Mouse (Mus musculus) kidney, embryonic 15.5 days (tissue): ENCODE measurements at regions not wholly inside any gene's neighbourhood (a gene's known extent, or its start where the extent isn't known, plus 50 kb on each side); places are given as distances from the start of the nearest gene placed in this dataset.
A peak's percentile ranks its signal among the peaks of the same experiment; 100 is the strongest.

ENCODE experiments used
- ATAC-seq: fragments of 200-750 bp; cut with Nextera tagmentation; replicated peaks from 2 replicates; pipeline ENCODE4 v1.8.0; 2017; ENCODE audit warnings: moderate TSS enrichment; ENCODE audit not compliant: low FRiP score
- H3K27ac ChIP-seq: fragments of 300-500 bp; sonication (generic); 2 replicates; pipeline ENCODE4 v1.5.1; 2015; ENCODE audit warnings: mild to moderate bottlenecking, inconsistent platforms
- H3K27me3 ChIP-seq: fragments of 300-500 bp; sonication (generic); 2 replicates; pipeline ENCODE4 v1.6.1; 2015; ENCODE audit warnings: inconsistent platforms
- H3K36me3 ChIP-seq: fragments of 300-500 bp; sonication (generic); 2 replicates; pipeline ENCODE4 v1.6.1; 2015; ENCODE audit warnings: inconsistent platforms
- H3K4me1 ChIP-seq: fragments of 300-500 bp; sonication (generic); 2 replicates; pipeline ENCODE4 v1.6.1; 2015; ENCODE audit warnings: inconsistent platforms
- H3K4me2 ChIP-seq: fragments of 300-500 bp; sonication (generic); 2 replicates; pipeline ENCODE4 v1.6.1; 2015; ENCODE audit warnings: moderate library complexity, mild to moderate bottlenecking, inconsistent platforms
- H3K4me3 ChIP-seq: fragments of 300-500 bp; sonication (generic); replicated peaks from 2 replicates; pipeline ENCODE4 v1.5.1; 2015; ENCODE audit warnings: mild to moderate bottlenecking, inconsistent platforms
- H3K9ac ChIP-seq: fragments of 300-500 bp; sonication (generic); 2 replicates; pipeline ENCODE4 v1.6.1; 2015; ENCODE audit warnings: mild to moderate bottlenecking, inconsistent platforms
- H3K9me3 ChIP-seq: fragments of 300-500 bp; sonication (generic); replicated peaks from 2 replicates; pipeline ENCODE4 v1.6.1; 2016; ENCODE audit warnings: inconsistent platforms
- WGBS: fragments of 180-500 bp; shearing (Covaris S2); methylation state at CpG from one replicate; pipeline ENCODE4 v1.1.7; 2015; ENCODE audit warnings: mixed read lengths; 5-methylcytosine and 5-hydroxymethylcytosine counted together

DNA sequence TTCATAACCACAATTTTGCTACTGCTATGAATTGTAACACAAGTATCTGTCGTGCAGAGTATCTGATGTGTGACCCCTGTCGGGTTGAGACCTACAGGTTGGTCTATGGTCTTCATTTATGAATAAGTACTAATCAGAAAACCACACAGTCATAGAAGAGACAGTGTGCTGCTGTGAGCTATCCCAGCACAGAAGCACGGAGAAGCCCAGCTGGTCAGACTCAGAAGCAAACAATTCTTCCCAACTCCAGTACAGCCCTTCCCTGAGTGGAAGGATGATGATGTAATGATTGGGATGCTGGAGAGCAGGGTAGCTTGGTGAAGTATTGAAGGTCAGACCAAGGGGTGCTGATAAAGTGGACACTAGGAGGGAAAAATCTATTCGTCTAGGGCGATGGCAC lies 129.5 kb downstream of the Gm10260 start:
- no peak overlapping the region for H3K4me3 ChIP-seq
- no peak overlapping the region for H3K9ac ChIP-seq
- H3K4me1 ChIP-seq: no peaks in the 10 kb centered on the region
- no peak for ATAC-seq
- H3K36me3 ChIP-seq: no peaks in the 10 kb centered on the region
- no peaks in the 10 kb centered on the region for H3K9me3 ChIP-seq
- WGBS: 90% methylated on average over 5 of the region's 5 CpGs
- no peak overlapping the region for H3K27ac ChIP-seq
- no peaks in the 10 kb centered on the region for H3K27me3 ChIP-seq
- H3K4me2 ChIP-seq: no peak overlapping the region

GRCm38 (mm10) chr13:97628608-97629007 lies 131.8 kb downstream of the Gm10260 start:
- no peaks in the 10 kb centered on the region for H3K9me3 ChIP-seq
- no peak overlapping the region for H3K4me3 ChIP-seq
- 0 out of 2 replicates have a peak, but pooled peaks cover 3% of the 10 kb centered on the region for H3K4me1 ChIP-seq
- no peak overlapping the region for H3K27ac ChIP-seq
- H3K36me3 ChIP-seq: no peaks in the 10 kb centered on the region
- no peak for ATAC-seq
- no peaks in the 10 kb centered on the region for H3K27me3 ChIP-seq
- no peak overlapping the region for H3K9ac ChIP-seq
- H3K4me2 ChIP-seq: no peak overlapping the region
- 85% methylated on average over 7 of the region's 7 CpGs for WGBS

DNA sequence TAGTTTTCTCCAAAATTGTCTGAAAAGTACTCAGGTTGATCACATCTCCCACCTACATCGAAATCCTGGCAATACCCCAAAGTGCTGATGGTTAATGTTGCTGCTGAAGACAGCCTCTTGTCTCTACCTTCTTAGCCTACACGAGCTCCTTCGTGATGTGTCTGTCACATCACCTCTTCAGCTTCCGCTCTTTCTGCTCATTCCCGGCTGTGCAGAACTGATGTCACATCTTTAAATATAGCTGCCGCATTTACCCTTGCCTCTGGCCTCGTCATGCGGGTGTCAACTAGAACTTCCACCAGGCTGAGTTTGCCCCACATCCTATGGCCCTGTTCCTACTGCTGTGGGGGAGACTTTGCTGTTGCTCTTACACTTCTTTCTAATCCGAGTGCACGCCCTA lies 133.2 kb downstream of the Gm10260 start:
- H3K4me2 ChIP-seq: no peak overlapping the region
- H3K9ac ChIP-seq: no peak overlapping the region
- H3K27me3 ChIP-seq: no peaks in the 10 kb centered on the region
- 76% methylated on average over 10 of the region's 10 CpGs for WGBS
- H3K9me3 ChIP-seq: no peaks in the 10 kb centered on the region
- H3K4me1 ChIP-seq: 0 out of 2 replicates have a peak, but pooled peaks cover 3% of the 10 kb centered on the region
- no peak overlapping the region for H3K27ac ChIP-seq
- H3K36me3 ChIP-seq: no peaks in the 10 kb centered on the region
- no peak for ATAC-seq
- no peak overlapping the region for H3K4me3 ChIP-seq

GRCm38 (mm10) chr13:97626786-97627185 lies 133.6 kb downstream of the Gm10260 start:
- Histone ChIP-seq H3K27ac (no peak overlapping the region), H3K9ac (no peak overlapping the region), H3K4me1 (0 out of 2 replicates have a peak, but pooled peaks cover 3% of the 10 kb centered on the region), H3K9me3 (no peaks in the 10 kb centered on the region), H3K4me2 (no peak overlapping the region), H3K36me3 (no peaks in the 10 kb centered on the region), H3K27me3 (no peaks in the 10 kb centered on the region), H3K4me3 (no peak overlapping the region)
- ATAC-seq: no peak
- 59% methylated on average over 5 of the region's 5 CpGs for WGBS

- Histone ChIP-seq H3K27me3 (no peaks in the 10 kb centered on the region), H3K27ac (no peak overlapping the region), H3K4me3 (no peak overlapping the region), H3K9ac (no peak overlapping the region), H3K9me3 (no peaks in the 10 kb centered on the region), H3K4me2 (no peak overlapping the region), H3K36me3 (no peaks in the 10 kb centered on the region), H3K4me1 (0 out of 2 replicates have a peak, but pooled peaks cover 3% of the 10 kb centered on the region)
- ATAC-seq: no peak
- 81% methylated on average over 5 of the region's 5 CpGs for WGBS
These were observed 134.3 kb downstream of the Gm10260 start for GRCm38 (mm10) chr13:97626116-97626515.

- no peaks in the 10 kb centered on the region for H3K27me3 ChIP-seq
- no peak for ATAC-seq
- 0 out of 2 replicates have a peak, but pooled peaks cover 3% of the 10 kb centered on the region for H3K4me1 ChIP-seq
- no peak overlapping the region for H3K27ac ChIP-seq
- H3K4me3 ChIP-seq: no peak overlapping the region
- no peaks in the 10 kb centered on the region for H3K36me3 ChIP-seq
- H3K9me3 ChIP-seq: no peaks in the 10 kb centered on the region
- 65% methylated on average over 4 of the region's 4 CpGs for WGBS
- H3K4me2 ChIP-seq: no peak overlapping the region
- H3K9ac ChIP-seq: no peak overlapping the region
These were observed 135.0 kb downstream of the Gm10260 start for GRCm38 (mm10) chr13:97625391-97625790.

DNA sequence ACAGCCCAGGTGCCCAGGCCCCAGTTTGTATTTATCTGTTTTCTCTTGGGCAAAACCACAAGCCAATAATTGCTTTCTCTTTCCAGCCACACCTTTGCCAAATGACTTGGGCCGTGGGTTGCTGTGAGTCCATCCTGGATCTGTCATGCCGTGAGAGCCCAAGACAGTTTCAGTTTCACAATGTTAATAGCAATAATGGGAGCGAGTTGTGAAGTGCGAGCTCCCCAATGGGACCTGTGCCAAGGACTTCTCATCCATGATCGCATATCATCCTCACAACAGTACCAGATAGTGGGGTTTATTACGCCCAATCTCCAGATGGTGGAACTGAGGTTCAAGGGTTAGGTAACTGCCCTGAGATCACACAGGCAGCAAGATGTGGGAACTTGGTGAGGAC lies 142.2 kb downstream of the Gm10260 start:
- no peak overlapping the region for H3K9ac ChIP-seq
- H3K36me3 ChIP-seq: no peaks in the 10 kb centered on the region
- no peak overlapping the region for H3K4me3 ChIP-seq
- peak overlapping the region; percentile 78 for H3K27ac ChIP-seq
- no peaks in the 10 kb centered on the region for H3K9me3 ChIP-seq
- ATAC-seq: no peak; the same call in 1 of the 2 replicates
- H3K4me1 ChIP-seq: peaks cover 19% of the 10 kb centered on the region
- no peaks in the 10 kb centered on the region for H3K27me3 ChIP-seq
- H3K4me2 ChIP-seq: no peak overlapping the region
- WGBS: 49% methylated on average over 6 of the region's 6 CpGs

DNA sequence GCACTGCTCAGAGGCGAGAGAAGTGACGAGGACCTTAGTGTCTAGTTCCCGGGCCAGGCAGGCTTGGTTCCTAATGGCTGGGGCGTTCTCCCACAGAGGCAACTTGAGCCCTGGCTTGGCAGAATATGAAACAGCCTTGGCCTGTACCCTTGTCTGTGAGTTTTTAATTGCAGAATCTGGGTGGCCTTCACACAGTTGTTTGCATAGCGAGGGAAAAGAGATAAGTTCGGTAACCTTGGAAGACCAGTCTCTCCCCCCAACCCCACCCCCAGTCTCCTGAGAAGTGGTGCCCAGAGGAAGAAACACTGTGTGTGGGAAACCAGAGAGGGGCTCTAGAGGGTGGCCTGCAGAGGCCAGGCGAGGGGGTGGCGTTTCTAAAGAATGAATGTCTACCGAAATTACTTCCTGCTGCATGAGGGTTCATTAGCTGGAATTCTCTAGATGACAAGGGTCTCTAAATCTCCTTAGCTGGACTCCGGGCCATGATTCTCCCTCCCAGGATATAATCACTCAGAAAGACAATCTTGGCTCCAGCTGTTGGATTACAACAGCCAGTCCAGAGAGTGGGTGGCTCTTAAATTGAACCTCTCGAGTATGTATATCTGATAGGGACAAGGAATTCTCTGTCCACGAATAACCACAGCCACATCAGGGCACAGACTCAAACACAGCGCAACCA lies 142.8 kb downstream of the Gm10260 start:
- no peak overlapping the region for H3K4me2 ChIP-seq
- H3K9me3 ChIP-seq: no peaks in the 10 kb centered on the region
- ATAC-seq: peak; percentile 93
- H3K4me1 ChIP-seq: peaks cover 19% of the 10 kb centered on the region
- 23% methylated on average over 13 of the region's 13 CpGs for WGBS
- peak overlapping the region; percentile 78 for H3K27ac ChIP-seq
- H3K27me3 ChIP-seq: no peaks in the 10 kb centered on the region
- no peak overlapping the region for H3K9ac ChIP-seq
- H3K4me3 ChIP-seq: no peak overlapping the region
- H3K36me3 ChIP-seq: no peaks in the 10 kb centered on the region

DNA sequence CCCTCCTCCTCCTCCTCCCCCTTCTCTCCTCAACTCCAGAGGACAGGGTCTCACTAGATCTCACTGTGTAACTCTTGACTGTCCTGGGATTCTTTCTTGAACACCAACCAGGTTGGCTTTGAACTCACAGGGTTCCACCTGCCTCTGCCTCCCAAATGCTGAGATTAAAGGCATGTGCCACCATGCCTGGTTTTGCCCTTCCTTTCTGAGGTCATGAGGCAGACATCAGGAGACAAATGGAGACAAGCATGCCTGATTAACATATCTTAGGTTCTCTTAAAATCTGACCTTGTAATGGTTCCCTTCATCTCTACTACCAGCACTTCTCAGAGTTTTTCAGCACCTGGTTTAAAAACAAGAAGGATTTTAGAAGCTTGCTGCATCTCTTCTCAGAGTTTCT lies 143.5 kb downstream of the Gm10260 start:
- H3K4me3 ChIP-seq: no peak overlapping the region
- no peaks in the 10 kb centered on the region for H3K27me3 ChIP-seq
- H3K4me2 ChIP-seq: no peak overlapping the region
- H3K9me3 ChIP-seq: no peaks in the 10 kb centered on the region
- H3K27ac ChIP-seq: peak overlapping the region; percentile 78
- no peaks in the 10 kb centered on the region for H3K36me3 ChIP-seq
- ATAC-seq: no peak
- no peak overlapping the region for H3K9ac ChIP-seq
- peaks cover 19% of the 10 kb centered on the region for H3K4me1 ChIP-seq

DNA sequence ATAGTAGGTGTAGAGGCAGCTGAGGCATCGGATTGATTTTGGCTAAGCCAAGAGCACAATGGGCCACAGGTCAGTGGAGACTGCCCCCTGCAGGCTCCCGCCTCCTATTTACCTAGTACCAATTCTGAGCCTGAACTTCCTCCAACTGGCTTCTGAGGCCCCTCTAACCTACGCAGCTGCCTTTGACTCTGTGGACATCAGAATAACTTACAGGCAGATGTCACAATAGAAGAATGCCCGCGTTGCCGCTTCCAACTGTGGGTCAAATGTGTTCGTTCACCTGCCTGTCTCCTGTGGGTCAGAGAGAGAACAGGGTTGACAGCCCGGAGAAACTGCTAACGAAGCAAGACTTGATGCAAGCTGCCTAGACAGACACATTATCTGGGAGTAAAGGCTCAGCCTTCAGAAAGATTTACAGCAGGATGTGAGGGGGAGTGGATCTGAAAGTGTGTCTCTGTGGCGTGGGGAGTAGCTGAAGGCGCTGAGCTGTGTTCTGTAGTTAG lies 153.2 kb downstream of the Gm10260 start:
- no peaks in the 10 kb centered on the region for H3K9me3 ChIP-seq
- no peaks in the 10 kb centered on the region for H3K27me3 ChIP-seq
- peak; percentile 92 for ATAC-seq
- peak overlapping the region; percentile 76 for H3K27ac ChIP-seq
- no peak overlapping the region for H3K4me3 ChIP-seq
- H3K36me3 ChIP-seq: no peaks in the 10 kb centered on the region
- 9% methylated on average over 11 of the region's 11 CpGs for WGBS
- peaks cover 33% of the 10 kb centered on the region for H3K4me1 ChIP-seq
- no peak overlapping the region for H3K9ac ChIP-seq
- peak overlapping the region; percentile 33; the same call in 1 of the 2 replicates for H3K4me2 ChIP-seq

DNA sequence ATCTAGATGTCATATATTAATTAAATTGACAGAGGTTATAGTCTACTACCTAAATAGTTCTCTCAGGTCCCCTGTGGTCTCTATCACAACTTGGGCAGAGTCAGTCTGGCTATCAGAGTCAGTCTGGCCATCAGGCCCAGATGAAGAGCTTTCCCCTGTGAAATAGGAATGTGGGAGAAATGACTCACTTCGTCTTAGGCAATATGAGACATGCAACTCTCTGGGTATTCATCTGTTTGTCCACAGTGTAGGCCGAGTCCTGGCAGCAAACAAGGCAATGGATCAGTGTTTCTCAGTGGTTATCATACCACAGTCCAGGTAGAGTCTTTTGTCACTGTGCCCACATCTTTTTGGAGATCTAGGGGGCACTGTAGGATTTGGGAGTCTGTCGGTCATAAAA lies 156.0 kb downstream of the Gm10260 start:
- Histone ChIP-seq H3K9ac (no peak overlapping the region), H3K27me3 (no peaks in the 10 kb centered on the region), H3K36me3 (no peaks in the 10 kb centered on the region), H3K9me3 (no peaks in the 10 kb centered on the region), H3K4me1 (peaks cover 60% of the 10 kb centered on the region), H3K27ac (no peak overlapping the region), H3K4me2 (no peak overlapping the region), H3K4me3 (no peak overlapping the region)
- WGBS: 78% methylated on average over 3 of the region's 3 CpGs
- ATAC-seq: no peak

- Histone ChIP-seq H3K27ac (peak overlapping the region; percentile 87), H3K9ac (no peak overlapping the region), H3K4me3 (no peak overlapping the region), H3K27me3 (no peaks in the 10 kb centered on the region), H3K4me2 (no peak overlapping the region), H3K9me3 (peaks cover 3% of the 10 kb centered on the region; the same call in 1 of the 2 replicates), H3K4me1 (peaks cover 64% of the 10 kb centered on the region), H3K36me3 (no peaks in the 10 kb centered on the region)
- ATAC-seq: no peak
- WGBS: 46% methylated on average over 7 of the region's 7 CpGs
These were observed 159.2 kb downstream of the Gm10260 start for GRCm38 (mm10) chr13:97601135-97601730.
